Mouse (Mus musculus): ENCODE measurements at regions not wholly inside any gene's neighbourhood (a gene's known extent, or its start where the extent isn't known, plus 50 kb on each side); places are given as distances from the start of the nearest gene placed in this dataset.

GRCm38 (mm10) chr3:35237342-35237741 lies 516.6 kb upstream of the Atp11b start:
- no peak for DNase-seq (ENCODE audit: low spot score)

GRCm38 (mm10) chr3:35242349-35242748 lies 511.6 kb upstream of the Atp11b start:
- H3K4me3 ChIP-seq (replicated peaks; ENCODE audit: low read depth, low read length): no peak overlapping the region
- 41% methylated on average over 6 of the region's 6 CpGs for WGBS
- H3K27ac ChIP-seq: no peak overlapping the region
- no peaks in the 10 kb centered on the region for H3K27me3 ChIP-seq (ENCODE audit: insufficient read depth, low read length)
- no peaks in the 10 kb centered on the region for H3K36me3 ChIP-seq (ENCODE audit: insufficient read depth, low read length)
- no peak overlapping the region for H3K4me2 ChIP-seq (ENCODE audit: low read length)
- ATAC-seq (replicated peaks; ENCODE audit: low FRiP score, low read depth) (no peak), DNase-seq (ENCODE audit: low spot score) (no peak)
- TF ChIP-seq CTCF (IDR thresholded peaks at IDR 0.05; ENCODE audit: low read depth): no peak
- H3K4me1 ChIP-seq (replicated peaks; ENCODE audit: insufficient read depth, low read length): no peaks in the 10 kb centered on the region
- H3K9ac ChIP-seq (ENCODE audit: low read depth, low read length): no peak overlapping the region
- H3K9me3 ChIP-seq (replicated peaks; ENCODE audit: low read length): no peaks in the 10 kb centered on the region

More at GRCm38 (mm10) chr3:35237342-35237741, 516.6 kb upstream of the Atp11b start:
- Histone ChIP-seq H3K27ac (no peak overlapping the region), H3K4me3 (replicated peaks; ENCODE audit: low read depth, low read length) (no peak overlapping the region), H3K36me3 (ENCODE audit: insufficient read depth, low read length) (no peaks in the 10 kb centered on the region), H3K27me3 (ENCODE audit: insufficient read depth, low read length) (no peaks in the 10 kb centered on the region), H3K9me3 (replicated peaks; ENCODE audit: low read length) (no peaks in the 10 kb centered on the region), H3K9ac (ENCODE audit: low read depth, low read length) (no peak overlapping the region), H3K4me1 (replicated peaks; ENCODE audit: insufficient read depth, low read length) (no peaks in the 10 kb centered on the region), H3K4me2 (ENCODE audit: low read length) (no peak overlapping the region)
- WGBS: 75% methylated on average over 6 of the region's 6 CpGs
- ATAC-seq (replicated peaks; ENCODE audit: low FRiP score, low read depth): no peak
- no peak for TF ChIP-seq CTCF (IDR thresholded peaks at IDR 0.05; ENCODE audit: low read depth)

GRCm38 (mm10) chr3:35242871-35243529 lies 510.9 kb upstream of the Atp11b start:
- no peak for ATAC-seq (replicated peaks; ENCODE audit: low FRiP score, low read depth)
- H3K27ac ChIP-seq: no peak overlapping the region
- H3K4me2 ChIP-seq (ENCODE audit: low read length): no peak overlapping the region
- TF ChIP-seq CTCF (IDR thresholded peaks at IDR 0.05; ENCODE audit: low read depth): no peak
- H3K9ac ChIP-seq (ENCODE audit: low read depth, low read length): no peak overlapping the region
- no peaks in the 10 kb centered on the region for H3K36me3 ChIP-seq (ENCODE audit: insufficient read depth, low read length)
- no peak for DNase-seq (ENCODE audit: low spot score)
- no peaks in the 10 kb centered on the region for H3K4me1 ChIP-seq (replicated peaks; ENCODE audit: insufficient read depth, low read length)
- WGBS: 77% methylated on average over 10 of the region's 10 CpGs
- H3K27me3 ChIP-seq (ENCODE audit: insufficient read depth, low read length): no peaks in the 10 kb centered on the region
- no peaks in the 10 kb centered on the region for H3K9me3 ChIP-seq (replicated peaks; ENCODE audit: low read length)
- no peak overlapping the region for H3K4me3 ChIP-seq (replicated peaks; ENCODE audit: low read depth, low read length)

DNA sequence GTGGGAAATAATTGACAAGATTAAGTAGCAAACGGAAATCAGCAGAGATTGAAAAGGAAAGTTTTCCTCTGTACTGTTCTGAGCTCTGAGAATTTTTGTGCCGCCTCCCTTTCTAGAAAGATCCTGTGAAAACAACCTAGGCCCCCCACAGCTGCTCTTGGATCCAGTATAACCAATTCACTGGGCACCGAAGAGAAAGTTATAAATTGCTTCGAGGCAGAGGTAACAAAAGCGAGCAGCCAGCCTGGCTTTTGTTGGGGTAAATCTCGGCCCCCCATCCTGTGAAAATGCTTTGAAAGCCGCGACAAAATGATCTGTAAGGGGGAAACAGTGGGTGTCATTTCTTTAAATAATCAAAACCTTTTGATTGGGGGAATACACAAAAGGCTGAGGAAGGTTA lies 508.9 kb upstream of the Atp11b start:
- Histone ChIP-seq H3K27ac (no peak overlapping the region), H3K9ac (ENCODE audit: low read depth, low read length) (no peak overlapping the region), H3K4me3 (replicated peaks; ENCODE audit: low read depth, low read length) (no peak overlapping the region), H3K4me1 (replicated peaks; ENCODE audit: insufficient read depth, low read length) (no peaks in the 10 kb centered on the region), H3K36me3 (ENCODE audit: insufficient read depth, low read length) (no peaks in the 10 kb centered on the region), H3K4me2 (ENCODE audit: low read length) (no peak overlapping the region), H3K9me3 (replicated peaks; ENCODE audit: low read length) (no peaks in the 10 kb centered on the region), H3K27me3 (ENCODE audit: insufficient read depth, low read length) (no peaks in the 10 kb centered on the region)
- 32% methylated on average over 8 of the region's 8 CpGs for WGBS
- DNase-seq (ENCODE audit: low spot score): no peak
- ATAC-seq (replicated peaks; ENCODE audit: low FRiP score, low read depth): no peak
- no peak for TF ChIP-seq CTCF (IDR thresholded peaks at IDR 0.05; ENCODE audit: low read depth)

- Histone ChIP-seq H3K4me1 (replicated peaks; ENCODE audit: insufficient read depth, low read length) (no peaks in the 10 kb centered on the region), H3K4me3 (replicated peaks; ENCODE audit: low read depth, low read length) (no peak overlapping the region), H3K4me2 (ENCODE audit: low read length) (no peak overlapping the region), H3K9ac (ENCODE audit: low read depth, low read length) (no peak overlapping the region), H3K27ac (no peak overlapping the region), H3K27me3 (ENCODE audit: insufficient read depth, low read length) (no peaks in the 10 kb centered on the region), H3K9me3 (replicated peaks; ENCODE audit: low read length) (no peaks in the 10 kb centered on the region), H3K36me3 (ENCODE audit: insufficient read depth, low read length) (no peaks in the 10 kb centered on the region)
- ATAC-seq (replicated peaks; ENCODE audit: low FRiP score, low read depth): no peak
- TF ChIP-seq CTCF (IDR thresholded peaks at IDR 0.05; ENCODE audit: low read depth): no peak
- WGBS: 77% methylated on average over 10 of the region's 10 CpGs
- no peak for DNase-seq (ENCODE audit: low spot score)
Observed at GRCm38 (mm10) chr3:35245946-35246665, 507.8 kb upstream of the Atp11b start.

- H3K27ac ChIP-seq: no peak overlapping the region
- 37% methylated on average over 10 of the region's 10 CpGs for WGBS
Observed at GRCm38 (mm10) chr3:35249160-35249559, 504.7 kb upstream of the Atp11b start.

More at GRCm38 (mm10) chr3:35249160-35249559, 504.7 kb upstream of the Atp11b start:
- no peaks in the 10 kb centered on the region for H3K9me3 ChIP-seq (replicated peaks; ENCODE audit: low read length)
- H3K4me1 ChIP-seq (replicated peaks; ENCODE audit: insufficient read depth, low read length): no peaks in the 10 kb centered on the region
- no peak overlapping the region for H3K9ac ChIP-seq (ENCODE audit: low read depth, low read length)
- no peak overlapping the region for H3K4me3 ChIP-seq (replicated peaks; ENCODE audit: low read depth, low read length)
- ATAC-seq (replicated peaks; ENCODE audit: low FRiP score, low read depth): no peak
- no peak overlapping the region for H3K4me2 ChIP-seq (ENCODE audit: low read length)
- H3K36me3 ChIP-seq (ENCODE audit: insufficient read depth, low read length): no peaks in the 10 kb centered on the region
- no peak for TF ChIP-seq CTCF (IDR thresholded peaks at IDR 0.05; ENCODE audit: low read depth)
- no peak for DNase-seq (ENCODE audit: low spot score)
- no peaks in the 10 kb centered on the region for H3K27me3 ChIP-seq (ENCODE audit: insufficient read depth, low read length)
